Mouse (Mus musculus) cerebellum, adult 9-11 months (tissue): ENCODE results near the gene Adm.

Experiments used
- DNase-seq: peaks from one replicate; pipeline ENCODE4 v3.0.0; 2022

Gene Adm

DNA sequence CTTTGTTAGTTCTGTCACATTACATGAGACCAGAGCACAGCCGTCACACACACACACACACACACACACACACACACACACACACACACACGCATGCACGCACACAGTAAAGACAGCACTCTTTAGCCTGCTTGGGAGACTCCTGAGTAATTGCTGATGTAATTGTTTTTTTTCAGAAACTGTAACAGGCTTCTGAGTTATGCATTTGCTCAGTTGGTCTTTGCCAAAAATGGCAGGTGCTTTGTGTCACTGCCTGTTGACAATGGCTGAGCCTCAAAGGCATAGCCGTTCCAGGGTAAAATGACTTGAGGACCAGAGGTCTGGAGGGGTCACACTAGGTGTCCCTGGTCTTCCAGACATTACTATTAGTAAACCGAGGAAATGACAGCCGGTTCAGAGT lies 40.8 kb downstream of the Adm start:
- peak; percentile 31 for DNase-seq

DNA sequence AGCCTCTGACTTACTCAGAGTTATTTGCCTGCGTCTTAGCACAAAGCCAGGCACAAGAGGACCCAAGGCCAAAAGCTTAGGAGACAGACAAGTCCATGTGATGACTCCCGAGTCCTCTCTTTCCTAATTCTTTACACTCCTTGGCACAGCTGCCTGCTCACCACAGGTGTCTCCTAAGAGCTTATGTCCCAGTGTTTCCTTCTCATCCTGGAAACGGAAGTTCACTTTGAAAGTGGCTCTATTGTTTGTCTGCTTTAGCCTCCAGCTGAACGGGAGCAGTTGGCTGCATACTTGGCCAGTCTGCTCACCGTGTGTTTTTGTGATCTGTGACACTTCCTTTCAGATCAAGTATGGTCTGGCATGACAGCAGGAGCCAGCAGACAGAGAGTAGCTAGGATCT lies 41.3 kb downstream of the Adm start:
- DNase-seq, result peak; percentile 40

DNA sequence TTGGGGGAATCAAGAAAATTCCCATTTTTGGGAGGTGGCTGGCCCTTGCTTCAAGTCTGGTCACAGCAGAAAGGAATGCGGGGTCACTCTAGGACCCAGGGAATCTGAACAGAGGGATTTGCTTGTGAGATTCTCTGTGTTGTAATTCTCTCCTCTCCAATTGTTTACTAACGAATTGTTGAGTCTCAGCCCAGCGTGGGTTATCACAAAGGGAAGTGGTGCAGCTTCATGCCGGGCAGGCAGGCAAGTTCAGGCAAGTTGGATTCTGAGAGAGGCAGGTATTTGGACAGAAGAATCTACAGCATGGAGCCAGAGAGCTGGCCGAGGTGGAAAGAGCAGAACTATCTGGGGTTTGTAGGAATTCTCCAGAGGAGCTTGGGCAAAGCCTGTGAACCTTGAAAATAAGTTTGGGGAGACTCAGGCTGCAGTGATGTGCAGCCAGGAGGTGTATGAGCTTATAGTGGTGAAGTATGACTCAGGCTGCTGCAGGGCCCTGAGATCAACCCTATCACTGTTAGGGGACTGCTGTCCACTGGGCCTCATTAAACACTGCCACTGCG lies 43.7 kb downstream of the Adm start:
- no peak for DNase-seq
